Mouse (Mus musculus) megakaryocyte-erythroid progenitor cell, adult 5-6 weeks (primary cell): ENCODE measurements around the gene Fgfr2. TPM values are rescaled to one million over a fixed set of nuclear protein-coding genes. Genes with fewer than 3 reads are reported as not detected.

ENCODE experiments used
- ATAC-seq: replicated peaks from 2 replicates; pipeline ENCODE4 v1.8.0; 2016; ENCODE audit warnings: mild to moderate bottlenecking, inconsistent platforms; ENCODE audit not compliant: severe bottlenecking, poor library complexity, low FRiP score, low TSS enrichment
- total RNA-seq, 2 experiments: library from RNA; stranded (forward) in 1 of 2; stranded (reverse) in 1 of 2; fragments of 200-1000, 215-1000 nt in 1 of 2; fragments of >200 nt in 1 of 2; fragmentation: Nextera tagmentation in 1 of 2; gene quantifications; 2 replicates each; pipeline ENCODE4 v1.2.3; 2014 to 2017

The Fgfr2 gene
- total RNA-seq, 2 experiments from 2014 or later, result not detected

DNA sequence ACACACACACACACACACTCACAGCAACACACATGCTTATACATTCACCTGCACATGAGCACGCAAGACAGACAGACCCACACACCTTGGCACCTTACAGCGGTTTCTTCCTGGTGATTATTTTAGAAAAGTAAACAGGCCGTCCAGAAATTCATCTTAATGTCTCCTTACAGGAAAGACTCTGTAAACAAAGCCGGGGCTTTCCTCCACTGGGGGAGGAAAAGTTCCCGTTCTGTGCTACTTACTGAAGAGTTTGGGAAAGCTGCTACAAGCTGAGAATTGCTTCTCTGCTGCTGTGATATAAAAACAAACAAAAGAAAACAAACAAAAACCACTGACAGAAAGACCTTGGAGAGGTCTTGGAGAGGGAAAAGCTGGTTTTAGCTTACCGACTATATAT is 2314.5 kb downstream of the Fgfr2 start:
- ATAC-seq, result no peak

DNA sequence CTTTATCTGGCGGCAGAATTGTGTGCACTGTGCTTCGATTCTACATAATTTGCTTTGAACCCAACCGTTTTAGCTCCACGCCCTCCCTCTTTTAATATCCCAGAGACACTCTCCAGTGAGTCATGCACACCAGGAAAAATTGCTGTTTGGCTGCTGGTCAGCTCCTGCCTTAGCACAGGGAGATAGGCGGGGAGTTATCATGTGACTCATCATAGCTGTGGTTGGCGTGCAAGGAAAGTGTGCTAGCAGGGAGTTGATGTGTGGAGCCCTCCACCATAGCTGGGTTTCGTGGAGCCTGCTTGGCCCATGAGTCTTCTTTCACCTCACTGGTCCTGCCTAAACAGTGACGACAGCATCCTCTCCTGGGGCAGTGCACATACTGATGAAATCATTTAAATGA is 2315.4 kb downstream of the Fgfr2 start:
- no peak for ATAC-seq

DNA sequence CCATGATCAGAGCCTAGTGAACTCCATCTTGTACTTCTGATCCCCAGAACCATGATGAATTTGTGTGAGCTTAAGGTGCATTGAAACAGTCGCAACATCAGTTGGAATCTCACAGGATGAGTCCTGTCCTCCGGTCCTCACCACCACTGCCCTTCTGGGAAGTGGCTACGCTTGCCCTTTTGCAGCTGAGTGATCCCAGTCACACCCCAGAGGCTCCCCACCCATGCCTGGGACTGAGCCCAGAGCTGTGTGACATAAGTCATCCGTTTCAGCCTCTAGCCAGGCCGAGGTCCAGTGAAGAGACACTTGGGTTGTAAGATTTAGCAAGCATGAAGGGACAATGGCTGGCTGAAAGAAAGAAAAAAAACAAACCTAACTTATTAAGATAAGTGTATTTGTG is 2318.2 kb downstream of the Fgfr2 start:
- ATAC-seq, result no peak

DNA sequence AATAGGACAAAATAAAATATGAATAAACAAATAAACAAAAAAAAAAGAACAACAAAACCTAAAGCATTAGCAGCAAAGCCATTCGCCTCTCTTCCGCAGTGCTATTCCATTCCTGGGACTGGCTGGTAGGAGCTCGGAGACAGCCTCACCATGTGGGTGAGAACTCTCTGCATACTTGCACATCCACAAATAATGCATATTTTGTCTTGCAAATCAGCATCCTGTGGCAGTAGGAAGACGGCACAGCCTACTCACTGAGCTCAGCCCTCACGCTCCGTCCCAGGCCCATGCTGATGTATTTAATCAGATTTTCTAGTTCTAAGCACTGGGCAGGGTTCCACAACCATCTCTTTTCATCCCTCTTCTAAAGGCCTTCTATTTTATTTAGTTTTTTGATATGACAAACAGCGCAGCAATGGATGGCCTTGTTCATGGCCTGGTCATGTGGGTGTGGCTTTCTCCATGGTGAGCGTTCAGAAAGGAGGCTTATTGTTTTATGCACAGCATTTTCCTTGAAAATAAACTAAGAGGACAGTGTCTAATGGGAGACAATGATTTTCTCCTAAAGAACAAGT is 2319.8 kb downstream of the Fgfr2 start:
- ATAC-seq, result no peak

DNA sequence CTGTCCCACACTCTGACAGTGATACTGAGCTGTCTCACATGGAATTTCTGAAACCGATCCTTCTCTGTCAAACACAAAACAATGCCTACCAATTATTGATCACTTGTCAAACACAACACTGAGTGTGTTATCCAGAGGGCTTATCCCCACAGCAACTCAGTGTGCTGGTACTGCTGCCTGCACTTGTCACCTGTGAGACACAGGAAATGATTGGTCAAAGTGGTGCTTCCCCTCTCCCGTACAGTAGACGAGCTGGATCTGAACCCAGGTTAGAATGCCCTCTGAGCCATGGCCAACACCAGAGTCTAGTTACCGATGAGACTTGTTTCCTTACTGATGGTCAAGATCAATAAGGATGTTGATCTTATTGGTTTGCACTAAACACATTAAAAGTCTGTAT is 2321.3 kb downstream of the Fgfr2 start:
- no peak for ATAC-seq

DNA sequence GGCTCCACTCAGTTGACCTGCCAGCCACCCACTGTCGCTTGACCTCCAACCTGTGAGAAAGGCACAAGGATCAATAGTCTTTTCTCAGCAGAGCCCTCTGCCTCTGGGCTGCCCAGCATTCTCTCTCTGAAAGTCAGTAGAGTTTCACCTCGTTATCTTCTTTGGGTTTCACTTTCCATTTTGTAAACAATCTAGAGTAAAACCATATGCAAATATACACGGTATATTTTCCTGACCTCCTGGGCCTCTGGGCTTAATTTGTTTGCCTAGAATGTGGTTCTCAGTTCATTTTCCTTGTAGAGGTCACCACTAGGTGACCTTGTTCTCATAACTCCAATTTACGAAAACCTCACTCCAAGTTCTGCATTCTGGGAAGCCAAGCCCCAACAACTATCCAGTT is 2322.5 kb downstream of the Fgfr2 start:
- no peak for ATAC-seq

DNA sequence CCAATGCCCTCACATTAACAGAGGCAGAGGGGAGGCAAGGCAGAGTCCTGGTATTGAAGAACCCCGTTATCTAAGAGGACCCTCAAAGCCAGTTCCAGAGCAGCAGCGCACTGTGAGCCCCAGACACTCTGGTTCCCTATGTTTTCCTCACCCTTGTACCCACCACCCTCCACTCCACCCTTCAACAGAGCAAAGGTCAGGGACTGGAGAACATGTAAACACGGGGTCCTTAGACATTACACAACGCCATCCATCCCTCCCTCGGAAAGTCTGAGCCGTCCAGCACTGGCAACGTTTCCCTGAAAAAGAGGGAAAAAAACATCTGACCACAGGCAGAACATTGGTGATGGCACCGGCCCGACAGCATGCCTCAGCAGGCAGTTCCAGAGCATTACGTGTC is 2323.7 kb downstream of the Fgfr2 start:
- ATAC-seq, result no peak

DNA sequence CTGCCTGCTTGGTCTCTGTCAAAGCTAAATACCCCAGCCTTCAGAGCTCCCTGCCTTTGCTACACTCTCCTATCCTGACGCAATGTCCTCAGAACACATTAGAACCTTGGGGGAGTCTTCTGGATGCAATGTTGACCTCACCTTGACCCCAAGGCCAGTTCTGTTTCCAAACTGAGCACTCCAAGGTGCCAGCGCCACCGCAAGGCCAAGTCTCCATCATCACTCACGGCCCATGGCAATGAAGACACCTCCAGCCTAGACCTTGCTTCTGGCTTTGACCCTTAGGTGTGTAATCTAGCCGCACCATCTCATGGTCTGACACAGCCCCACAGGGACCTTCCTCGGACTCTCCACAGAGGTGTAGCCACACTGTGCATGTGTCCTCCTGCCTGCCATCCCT is 2325.6 kb downstream of the Fgfr2 start:
- ATAC-seq, result no peak

DNA sequence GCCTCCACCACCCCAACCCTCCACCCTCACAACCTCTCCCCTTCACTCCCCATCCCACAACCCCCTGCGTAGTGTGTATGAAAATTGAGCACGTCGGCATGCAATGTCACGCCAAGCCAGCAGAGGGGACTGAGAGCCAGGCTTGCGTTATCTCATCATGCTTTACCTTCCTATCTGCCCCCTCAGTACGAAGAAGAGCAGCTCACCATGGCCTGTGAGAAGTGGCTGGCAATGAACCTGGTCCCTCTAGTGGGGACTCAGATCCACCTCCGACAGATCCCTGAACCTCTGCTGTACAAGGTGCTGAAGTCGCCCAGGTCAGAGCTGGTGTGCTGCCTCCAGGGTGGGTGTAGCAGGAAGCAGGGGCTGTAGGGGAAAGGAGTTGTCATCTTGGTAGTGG is 2326.4 kb downstream of the Fgfr2 start:
- ATAC-seq, result peak; percentile 66

DNA sequence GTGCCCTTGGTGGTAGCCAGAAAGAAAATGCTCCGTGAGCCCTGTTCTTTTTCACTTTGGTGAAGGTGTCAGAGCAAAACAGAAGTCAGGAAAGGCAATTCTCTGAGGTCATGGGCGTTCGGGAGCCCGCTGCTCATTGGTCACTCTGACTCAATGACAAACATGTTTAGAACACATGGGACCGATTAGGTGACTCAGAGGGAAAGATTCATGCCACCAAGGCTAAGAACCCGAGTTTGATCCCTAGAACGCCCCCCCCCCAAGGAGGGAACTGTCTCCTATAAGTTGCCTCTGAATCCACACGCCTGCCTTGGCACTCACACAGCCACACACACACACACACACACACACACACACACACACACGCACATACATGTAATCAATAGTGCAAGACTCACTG is 2329.5 kb downstream of the Fgfr2 start:
- no peak for ATAC-seq

DNA sequence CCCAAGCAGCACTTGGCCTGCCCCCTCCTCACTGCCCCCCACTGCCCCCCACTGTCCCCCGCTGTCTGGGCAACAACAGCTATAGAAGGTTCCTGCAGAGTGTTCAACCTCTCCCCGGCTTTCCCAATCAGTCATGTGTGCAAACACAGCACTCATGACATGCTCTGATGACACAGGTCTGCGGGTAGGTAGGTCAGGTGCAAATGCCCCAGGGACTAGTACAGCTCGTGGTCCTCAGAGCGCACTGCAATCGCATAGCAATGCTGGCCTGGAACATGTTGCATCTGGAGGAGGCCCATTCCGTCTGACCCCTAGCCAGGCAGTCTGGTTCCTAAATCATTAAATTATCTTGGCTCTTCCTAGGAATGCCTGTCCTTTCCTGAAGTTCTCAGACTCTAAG is 2333.7 kb downstream of the Fgfr2 start:
- no peak for ATAC-seq

DNA sequence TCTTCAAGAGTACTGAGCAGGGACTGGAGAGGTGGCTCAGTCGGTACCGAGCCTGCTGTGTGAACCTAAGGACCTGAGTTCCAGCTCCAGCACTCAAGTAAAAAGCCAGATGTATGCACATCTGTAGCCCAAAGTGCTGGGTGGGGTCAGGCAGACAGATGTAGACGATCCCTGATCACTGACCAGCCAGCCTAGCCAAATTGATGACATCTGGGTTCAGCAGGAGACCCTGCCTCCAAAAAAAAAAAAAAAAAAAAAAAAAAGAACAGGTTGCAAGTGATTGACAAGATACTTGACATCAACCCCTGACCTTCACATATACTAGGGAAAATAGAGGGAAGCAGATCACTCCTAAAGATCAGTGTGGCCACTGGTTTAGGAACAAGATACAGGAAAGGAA is 2334.2 kb downstream of the Fgfr2 start:
- ATAC-seq, result no peak

DNA sequence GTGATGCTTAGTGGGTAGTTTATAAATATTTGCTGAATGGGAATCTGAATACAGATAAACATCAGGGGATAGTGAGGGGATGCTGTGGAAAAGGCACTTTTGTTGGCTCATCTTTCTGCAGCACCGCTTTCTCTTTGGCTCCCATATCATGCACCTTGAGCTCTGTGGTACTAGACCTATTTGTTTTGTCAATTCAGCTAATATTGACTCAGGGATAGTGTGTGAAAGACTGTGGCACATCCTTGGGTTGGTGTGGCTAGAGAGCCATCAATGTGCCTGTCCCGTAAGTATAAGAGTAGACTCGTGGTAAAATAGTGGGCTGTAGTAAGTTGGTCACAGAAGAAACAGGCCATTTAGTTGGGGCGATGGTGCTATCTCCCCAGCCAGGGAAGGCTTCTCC is 2335.6 kb downstream of the Fgfr2 start:
- ATAC-seq, result no peak

DNA sequence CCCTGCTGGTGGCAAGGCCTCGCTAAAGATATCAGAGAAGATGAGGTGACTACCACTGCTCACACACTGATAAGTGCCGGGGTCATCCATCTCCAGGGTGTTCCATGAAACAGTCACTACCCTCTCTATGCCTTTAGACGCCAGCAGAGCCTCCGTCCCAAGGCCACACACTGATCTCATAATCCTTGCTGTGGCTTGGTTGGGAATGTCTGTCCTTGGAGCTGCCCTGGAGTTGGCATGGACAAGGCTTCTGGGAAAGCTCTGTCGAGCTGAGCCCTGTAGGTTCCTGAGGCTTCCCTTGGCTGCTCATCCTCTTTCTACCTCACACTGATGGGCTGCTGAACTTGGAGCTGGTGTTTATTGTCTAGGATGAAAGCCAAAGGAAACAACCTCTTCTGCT is 2336.4 kb downstream of the Fgfr2 start:
- ATAC-seq, result no peak

DNA sequence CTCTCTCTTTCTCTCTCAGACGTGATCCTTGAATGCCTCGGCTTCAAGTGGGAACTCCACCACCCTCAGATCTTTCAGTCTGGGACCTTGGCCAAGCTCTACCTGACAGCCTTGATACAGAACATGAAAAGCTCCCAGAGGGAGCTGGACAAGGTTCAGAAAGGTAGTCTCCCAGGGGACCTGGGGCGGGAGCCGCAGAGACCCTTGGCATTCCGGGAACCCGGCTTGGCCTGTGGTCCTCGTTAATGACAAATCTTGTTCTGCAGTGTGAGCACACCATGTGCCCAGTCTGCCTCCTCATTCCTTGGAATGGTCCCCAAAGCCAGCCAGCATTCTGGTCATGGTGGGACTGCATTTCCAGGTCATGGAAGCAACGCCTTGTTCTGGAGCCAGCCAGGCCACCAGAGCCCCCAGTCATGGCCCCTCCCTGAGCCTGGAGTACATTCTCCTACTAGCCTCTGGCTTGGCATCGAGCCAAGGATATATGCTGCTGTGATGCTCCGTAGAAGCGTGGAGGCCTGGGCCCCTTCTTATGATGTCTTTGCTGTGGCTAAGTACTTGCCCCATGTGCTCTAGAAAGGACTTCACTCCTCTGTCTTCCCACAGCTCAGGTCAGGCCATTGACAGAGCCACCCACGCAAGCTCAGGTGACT is 2337.1 kb downstream of the Fgfr2 start:
- no peak for ATAC-seq

DNA sequence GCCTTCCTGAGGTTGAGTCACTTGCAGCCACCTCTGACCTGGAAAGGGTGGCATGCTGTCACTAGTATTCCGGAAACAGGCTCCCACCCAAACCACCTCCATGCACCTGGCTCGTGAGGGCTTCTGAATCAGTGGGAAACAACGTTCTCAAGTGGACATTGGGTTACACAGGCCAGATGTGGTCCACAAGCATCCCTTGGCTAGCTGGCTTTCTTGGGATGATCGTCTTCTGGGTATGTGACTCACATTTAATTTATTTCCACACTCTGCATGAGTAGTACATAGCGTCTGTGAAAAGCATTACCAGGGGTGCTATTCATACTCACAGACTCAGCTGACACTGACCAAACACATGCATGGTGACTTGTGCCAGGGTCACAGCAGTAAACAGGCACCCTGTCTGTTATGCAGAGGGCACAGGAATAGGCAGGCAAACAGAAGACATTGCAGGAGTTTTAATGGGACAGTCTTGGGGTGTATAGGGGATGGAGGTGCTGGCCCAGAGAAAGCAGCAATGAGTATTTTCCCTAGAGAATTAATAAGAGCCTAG is 2340.6 kb downstream of the Fgfr2 start:
- ATAC-seq, result no peak

DNA sequence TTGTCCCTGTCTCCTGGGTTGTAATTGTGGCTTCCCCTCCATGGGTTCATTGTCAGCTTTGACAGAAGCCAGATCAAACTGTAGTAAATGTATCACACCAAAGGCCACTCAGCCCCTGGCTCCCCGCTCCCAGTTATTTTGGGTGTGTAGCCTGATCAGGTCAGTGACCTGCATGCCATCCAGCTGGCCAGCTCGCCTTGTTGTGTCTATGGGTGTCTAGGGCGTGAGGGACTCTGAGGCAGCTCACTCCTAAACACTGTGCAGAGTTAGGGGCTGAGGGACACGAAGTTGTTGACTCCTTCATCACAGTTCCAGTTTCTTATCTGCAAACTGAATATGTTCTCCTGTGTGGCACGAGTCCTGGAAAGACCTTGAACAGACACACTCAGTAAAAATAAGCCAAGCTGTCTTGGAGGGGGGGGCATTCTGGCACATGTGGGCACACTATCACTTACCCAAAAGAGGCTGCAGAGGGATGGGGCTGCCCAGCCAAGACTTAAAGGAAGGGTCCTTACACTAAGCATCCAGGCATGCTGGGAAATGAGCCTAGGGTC is 2342.2 kb downstream of the Fgfr2 start:
- no peak for ATAC-seq

DNA sequence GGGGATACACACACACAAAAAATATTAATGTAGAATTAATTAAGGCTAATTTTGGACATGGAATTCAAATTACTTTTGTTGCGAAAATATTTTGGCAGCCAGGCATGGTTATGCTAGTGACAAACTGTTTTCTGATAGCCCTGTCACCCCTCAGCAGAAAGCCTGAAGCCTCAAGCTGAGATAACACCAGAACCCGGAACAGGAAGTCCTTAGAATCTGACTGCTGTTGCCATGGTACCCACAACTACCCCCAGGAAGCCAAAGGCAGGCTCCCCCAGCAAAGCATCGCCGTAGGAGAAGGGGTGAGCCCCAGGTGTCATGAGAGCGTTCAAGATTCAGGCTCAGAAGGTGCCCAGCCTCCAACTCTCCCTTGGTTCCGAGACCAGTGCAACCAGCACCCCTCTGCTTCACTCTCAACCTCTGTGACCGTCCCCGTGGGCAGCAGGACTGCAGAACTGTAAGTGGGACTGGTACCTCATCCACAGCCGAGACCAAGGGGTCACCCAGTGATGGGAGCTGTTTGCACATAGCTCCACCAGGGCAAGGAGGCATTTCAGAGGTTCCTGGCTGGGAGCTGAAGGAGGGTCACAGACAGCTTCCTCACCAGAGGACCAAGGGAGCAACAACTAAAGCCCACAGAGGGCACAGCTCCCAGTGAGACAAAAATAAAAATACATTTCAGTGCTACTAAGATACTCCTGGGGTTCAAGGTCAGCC is 2349.1 kb downstream of the Fgfr2 start, which contains the start of gene Btbd16:
TSS of gene Btbd16 (plus strand) at position 156 of the 717 bp plus-strand sequence.
- peak; percentile 78 for ATAC-seq

DNA sequence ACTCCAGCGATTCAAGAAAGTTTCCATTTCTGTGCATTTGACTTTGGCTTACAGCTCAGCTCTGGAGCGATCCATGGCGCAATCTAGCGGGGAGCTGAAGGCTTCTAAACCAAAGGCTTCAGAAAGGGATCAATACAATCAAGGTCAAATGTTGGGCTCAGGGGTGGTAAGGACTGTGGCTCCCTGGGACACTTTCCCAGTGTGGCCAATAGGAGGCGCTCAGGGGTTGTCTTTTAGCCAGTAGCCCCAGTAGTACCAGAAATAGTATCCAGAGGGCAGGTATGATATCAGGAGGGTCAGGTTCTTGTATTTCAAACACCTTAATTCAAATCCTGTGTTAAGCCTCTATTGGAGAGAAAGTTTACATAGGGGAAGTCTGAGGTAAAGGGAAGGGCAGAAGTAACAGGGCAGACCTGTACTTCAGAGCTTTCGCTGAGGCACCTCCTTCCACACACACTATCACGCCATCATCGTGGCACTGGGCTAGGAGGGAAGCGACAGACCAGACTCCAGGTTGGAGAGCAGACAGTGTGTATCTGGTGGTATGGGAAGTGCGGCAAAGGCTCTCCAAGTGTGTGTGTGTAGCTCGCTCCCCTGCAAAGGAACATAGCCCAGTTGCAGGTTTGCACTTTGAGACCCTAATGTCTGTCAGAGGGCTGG is 2349.8 kb downstream of the Fgfr2 start:
- peak; percentile 72 for ATAC-seq

DNA sequence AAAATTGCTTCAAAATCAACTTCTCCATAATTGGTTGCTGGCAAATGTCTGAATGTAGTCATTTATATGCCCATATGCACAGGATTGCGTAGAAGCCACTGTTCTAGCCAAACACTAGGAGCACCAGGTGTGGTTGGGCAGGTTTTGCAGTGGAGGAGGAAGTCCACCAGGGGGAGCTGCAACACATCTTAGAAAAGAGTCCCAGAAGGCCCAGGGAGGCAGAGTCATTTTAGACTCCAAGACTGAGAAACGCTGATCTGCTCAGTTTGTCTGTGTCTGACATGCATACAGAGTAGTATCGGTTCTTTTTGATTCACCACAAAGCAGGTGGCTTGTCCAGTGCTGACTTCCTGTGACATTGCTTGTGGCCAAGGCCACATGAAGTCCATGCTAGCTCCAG is 2352.4 kb downstream of the Fgfr2 start:
- ATAC-seq, result peak; percentile 75
